Mouse (Mus musculus): ENCODE data around the gene Ap4b1.

- TF ChIP-seq HCFC1 (IDR thresholded peaks at IDR 0.05; ENCODE audit: borderline replicate concordance, insufficient read depth, low read length) (no peak), MAFK (IDR thresholded peaks at IDR 0.05; ENCODE audit: insufficient read depth, low read depth, low read length) (no peak)
Measured at GRCm38 (mm10) chr3:103779183-103779582, 30.1 kb upstream of the Ap4b1 start.

Data from ES-E14 (cell line).